Mouse (Mus musculus): Measurements from ENCODE around the gene Actn1.

DNA sequence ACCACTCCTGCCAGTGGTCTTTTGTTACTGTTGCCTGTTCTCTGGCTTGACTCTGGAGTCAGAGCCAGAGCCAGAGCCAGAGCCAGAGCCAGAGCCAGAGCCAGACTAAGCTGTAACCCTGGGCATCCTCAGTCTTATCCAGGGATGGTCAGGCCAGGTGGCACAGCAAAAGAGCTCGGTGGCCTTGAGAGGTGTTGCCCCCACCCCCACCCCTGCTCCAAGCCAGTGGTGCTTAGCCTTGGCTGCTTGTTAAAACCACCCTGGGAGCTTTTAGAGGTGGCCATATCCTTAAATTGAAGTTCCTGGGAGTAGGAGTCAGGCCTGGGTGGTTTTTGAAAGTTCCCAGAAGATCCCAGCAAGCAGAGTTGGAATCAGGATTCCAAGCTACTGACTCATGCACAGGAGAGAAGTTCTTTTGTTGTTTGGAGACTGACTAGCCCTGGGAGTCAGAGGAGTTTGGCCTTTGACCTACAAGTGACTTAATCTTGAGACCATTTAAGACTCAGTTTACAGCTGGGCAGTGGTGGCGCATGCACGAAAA is 31.8 kb upstream of the Actn1 start:
- TF ChIP-seq CTCF (IDR thresholded peaks at IDR 0.05; ENCODE audit: low read depth) (no peak), EP300 (IDR thresholded peaks at IDR 0.05; ENCODE audit: low read depth) (no peak)

Measured in liver, postnatal 0 days (tissue).